Mouse (Mus musculus) embryo, embryonic 11 days (tissue): Measurements from ENCODE around the gene Gm13178.

Source experiments
- DNase-seq: peaks from one replicate; pipeline ENCODE4 v3.0.0-alpha.2; 2015

Gene Gm13178

DNA sequence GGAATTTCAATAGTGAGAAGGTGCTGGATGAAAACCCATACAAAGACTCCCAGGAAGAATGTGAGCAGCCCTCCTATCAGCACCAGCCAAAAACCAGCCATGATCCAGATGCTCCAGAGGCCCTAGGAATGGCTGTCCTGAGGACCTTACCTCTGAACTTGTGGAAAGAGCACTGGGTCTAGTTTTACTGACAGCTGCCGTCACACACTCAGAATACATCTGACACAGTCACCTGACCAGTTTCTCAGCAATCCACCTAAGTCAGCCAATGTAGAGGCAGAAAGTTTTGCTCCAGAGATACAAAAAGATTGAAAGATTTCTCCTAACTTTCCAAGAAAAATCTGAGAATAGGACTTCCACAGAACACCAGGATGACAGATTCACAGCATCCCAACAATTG is at the start of gene Gm13178:
Gene Gm13178 (minus strand): TSS at position 101 of the 400 bp plus-strand sequence.
- no peak for DNase-seq

DNA sequence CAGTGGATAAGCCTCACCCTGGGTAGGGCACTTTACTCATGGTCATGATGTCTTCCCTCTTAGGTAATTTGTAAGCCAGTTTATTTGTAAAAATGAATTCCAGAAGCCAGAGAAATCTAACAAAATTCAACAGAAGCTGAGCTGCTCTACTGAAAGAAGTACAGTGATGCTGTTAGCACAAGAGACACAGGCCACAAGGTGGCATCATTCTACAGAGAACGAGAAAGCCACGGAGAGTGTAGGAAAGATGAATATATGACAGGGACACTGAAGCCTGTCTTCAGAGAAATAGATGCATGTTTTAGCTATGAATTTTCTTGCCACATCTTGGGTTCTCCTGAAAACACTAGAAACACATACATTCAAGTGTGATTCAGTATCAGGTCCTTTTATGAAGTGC is 44.5 kb upstream of the Gm13178 start:
- DNase-seq, result peak; percentile 56

DNA sequence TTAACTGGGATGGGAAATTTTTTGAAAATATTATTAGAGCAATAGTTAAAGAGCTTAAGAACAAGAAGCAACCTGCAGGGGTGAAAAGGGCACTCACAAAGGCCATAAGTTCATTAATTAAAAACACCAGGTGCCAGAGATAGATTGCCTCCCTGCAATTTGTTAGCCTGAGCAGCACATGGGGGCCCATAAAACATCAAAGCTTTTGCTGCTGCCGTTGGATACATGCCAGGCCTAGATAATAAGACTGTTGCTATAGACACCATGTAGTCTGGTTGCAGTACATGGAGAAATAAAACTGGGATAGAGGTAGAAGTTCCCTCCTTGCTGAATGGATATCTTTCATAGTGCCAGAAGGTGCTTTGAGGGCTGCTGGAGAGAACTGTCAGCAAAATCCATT is 27.9 kb upstream of the Gm13178 start:
- DNase-seq, result peak; percentile 22

DNA sequence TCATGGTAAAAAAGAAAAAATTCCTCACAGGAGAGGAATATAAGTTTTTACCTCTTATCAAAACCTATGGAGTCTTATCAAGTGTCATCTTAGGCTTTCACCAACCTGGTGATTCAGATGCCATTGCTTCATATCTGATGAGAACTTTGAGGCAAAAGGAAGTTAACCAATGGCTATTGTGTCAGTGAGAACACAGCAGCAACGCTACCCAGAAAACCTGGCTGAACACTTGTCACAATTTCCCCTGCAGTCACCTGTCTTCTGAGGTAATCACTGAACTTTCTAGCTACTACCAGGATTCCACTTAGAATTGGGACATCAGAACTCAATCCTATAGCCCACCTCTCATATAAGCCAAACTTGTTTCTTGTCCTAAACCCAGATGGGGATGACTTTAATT is 1.5 kb downstream of the Gm13178 start:
- no peak for DNase-seq

DNA sequence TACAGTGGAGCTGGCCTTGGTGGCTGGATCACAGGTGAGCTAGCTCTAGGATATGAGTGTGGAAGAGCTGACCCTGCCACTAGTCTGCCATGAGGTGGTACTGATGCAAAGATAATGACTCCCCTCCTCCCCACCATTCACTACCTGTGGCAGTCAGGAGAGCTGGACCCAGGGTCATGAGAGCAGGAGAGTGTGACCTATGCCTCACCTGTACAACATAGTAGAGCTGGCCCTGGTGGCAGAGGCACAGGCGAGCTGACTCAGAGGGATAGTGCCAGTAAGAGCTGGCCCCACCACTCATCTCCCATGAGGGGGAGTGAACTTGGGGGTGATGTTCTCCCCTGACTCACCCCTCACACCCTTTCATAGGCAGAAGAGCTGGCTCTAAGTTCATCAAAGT is 2.9 kb downstream of the Gm13178 start:
- DNase-seq, result no peak

DNA sequence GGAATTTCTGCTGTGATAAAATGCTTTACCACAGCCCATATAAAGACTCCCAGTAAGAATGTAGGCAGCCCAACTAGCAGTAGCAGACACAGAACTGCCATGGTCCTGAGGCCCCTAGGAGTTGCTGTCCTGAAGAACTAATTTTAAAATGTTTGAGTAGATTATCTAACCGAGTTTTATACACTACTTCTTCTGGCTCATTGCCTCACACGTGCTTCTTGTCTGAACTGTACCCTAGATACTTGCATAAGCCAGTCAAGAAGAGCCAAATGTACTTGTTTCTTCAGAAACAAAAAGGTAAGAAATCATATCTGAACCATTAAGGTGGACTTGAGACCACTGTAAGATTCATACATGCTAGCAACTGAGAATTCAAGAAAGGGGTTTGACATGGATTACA is 34.9 kb downstream of the Gm13178 start, which contains the start of gene Gm436:
Gene Gm436 (minus strand): TSS at position 101 of the 400 bp plus-strand sequence.
- no peak for DNase-seq
